Mouse (Mus musculus) ES-E14 (cell line): ENCODE data around the gene Rsrp1.

ENCODE experiments used
- CHD2 ChIP-seq: IDR thresholded peaks from 2 replicates; pipeline ENCODE4 v1.6.1; 2014; ENCODE audit warnings: mild to moderate bottlenecking, low read depth, low read length, inconsistent platforms
- HCFC1 ChIP-seq: IDR thresholded peaks from 2 replicates; pipeline ENCODE4 v1.6.1; 2012; ENCODE audit warnings: low read length, inconsistent platforms, borderline replicate concordance; ENCODE audit not compliant: insufficient read depth
- MAFK ChIP-seq: IDR thresholded peaks from 2 replicates; pipeline ENCODE4 v1.6.1; 2014; ENCODE audit warnings: mild to moderate bottlenecking, low read depth, low read length, inconsistent platforms; ENCODE audit not compliant: insufficient read depth
- ZNF384 ChIP-seq: IDR thresholded peaks from 2 replicates; pipeline ENCODE4 v1.6.1; 2012; ENCODE audit warnings: low read depth, low read length, inconsistent platforms

GRCm38 (mm10) chr4:134884364-134884763 is 39.0 kb upstream of the Rsrp1 start:
- TF ChIP-seq MAFK, result no peak
- TF ChIP-seq HCFC1, result no peak
- no peak for TF ChIP-seq CHD2
- no peak for TF ChIP-seq ZNF384
